Mouse (Mus musculus): ENCODE results near the gene Paqr7.

Gene Paqr7

GRCm38 (mm10) chr4:134496595-134497210, at the start of gene Paqr7:
Paqr7 (plus strand) TSS chr4:134496697.
- in situ Hi-C loops (cut with MboI, MseI) = no loop called here

- in situ Hi-C loops (cut with MboI, MseI) = no loop called here
Measured at GRCm38 (mm10) chr4:134447966-134448365, 48.5 kb upstream of the Paqr7 start.

GRCm38 (mm10) chr4:134449595-134450391, 46.7 kb upstream of the Paqr7 start:
- in situ Hi-C loops (cut with MboI, MseI) = no loop called here

GRCm38 (mm10) chr4:134450392-134451195, 45.9 kb upstream of the Paqr7 start:
- in situ Hi-C loops (cut with MboI, MseI) = no loop called here

GRCm38 (mm10) chr4:134451484-134451883, 45.0 kb upstream of the Paqr7 start:
- in situ Hi-C loops (cut with MboI, MseI) = no loop called here

- in situ Hi-C loops (cut with MboI, MseI) = no loop called here
Measured at GRCm38 (mm10) chr4:134453619-134454400, 42.7 kb upstream of the Paqr7 start.

GRCm38 (mm10) chr4:134455310-134455709, 41.2 kb upstream of the Paqr7 start:
- in situ Hi-C loops (cut with MboI, MseI) = no loop called here

GRCm38 (mm10) chr4:134457130-134457825, 39.2 kb upstream of the Paqr7 start:
- in situ Hi-C loops (cut with MboI, MseI) = no loop called here

GRCm38 (mm10) chr4:134458856-134459255, 37.6 kb upstream of the Paqr7 start:
- in situ Hi-C loops (cut with MboI, MseI) = no loop called here

- in situ Hi-C loops (cut with MboI, MseI) = no loop called here
Measured at GRCm38 (mm10) chr4:134460277-134460676, 36.2 kb upstream of the Paqr7 start.

GRCm38 (mm10) chr4:134461252-134461651, 35.2 kb upstream of the Paqr7 start:
- in situ Hi-C loops (cut with MboI, MseI) = no loop called here

GRCm38 (mm10) chr4:134465789-134466188, 30.7 kb upstream of the Paqr7 start:
- in situ Hi-C loops (cut with MboI, MseI) = loop anchor here (5.0 kb wide), 1 partner anchor 63 kb away; no protein-coding TSS in a partner anchor

GRCm38 (mm10) chr4:134466381-134467262, 29.9 kb upstream of the Paqr7 start:
- in situ Hi-C loops (cut with MboI, MseI) = loop anchor here (5.0 kb wide), 1 partner anchor 64 kb away; no protein-coding TSS in a partner anchor

- in situ Hi-C loops (cut with MboI, MseI) = loop anchor here (5.0 kb wide), 1 partner anchor 65 kb away; no protein-coding TSS in a partner anchor
Measured at GRCm38 (mm10) chr4:134467435-134468214, 28.9 kb upstream of the Paqr7 start.

GRCm38 (mm10) chr4:134468215-134468575, 28.3 kb upstream of the Paqr7 start, which contains the start of gene Stmn1:
Stmn1 (plus strand) TSS chr4:134468320.
- in situ Hi-C loops (cut with MboI, MseI) = loop anchor here (5.0 kb wide), 1 partner anchor 66 kb away; no protein-coding TSS in a partner anchor

GRCm38 (mm10) chr4:134468578-134469266, 27.8 kb upstream of the Paqr7 start:
- in situ Hi-C loops (cut with MboI, MseI) = loop anchor here (5.0 kb wide), 1 partner anchor 66 kb away; no protein-coding TSS in a partner anchor

- in situ Hi-C loops (cut with MboI, MseI) = loop anchor here (5.0 kb wide), 1 partner anchor 67 kb away; no protein-coding TSS in a partner anchor
Measured at GRCm38 (mm10) chr4:134469341-134469796, 27.1 kb upstream of the Paqr7 start.

- in situ Hi-C loops (cut with MboI, MseI) = loop anchor here (5.0 kb wide), 1 partner anchor 68 kb away; no protein-coding TSS in a partner anchor
Measured at GRCm38 (mm10) chr4:134469985-134470384, 26.5 kb upstream of the Paqr7 start.

Data from T-helper 1 cell (primary cell).